Mouse (Mus musculus) liver, adult 2 months (tissue): ENCODE results near the gene H2-Ab1.

ENCODE experiments used
- CTCF ChIP-seq: fragments of 200-500 bp; IDR thresholded peaks from 2 replicates; pipeline ENCODE4 v1.5.1; 2011; ENCODE audit warnings: low read depth, low read length, control low read depth
- POLR2A ChIP-seq: fragments of 200-500 bp; IDR thresholded peaks from 2 replicates; pipeline ENCODE4 v1.6.1; 2011; ENCODE audit warnings: low read length, control low read depth; ENCODE audit not compliant: insufficient read depth; ENCODE audit errors: extremely low read depth

DNA sequence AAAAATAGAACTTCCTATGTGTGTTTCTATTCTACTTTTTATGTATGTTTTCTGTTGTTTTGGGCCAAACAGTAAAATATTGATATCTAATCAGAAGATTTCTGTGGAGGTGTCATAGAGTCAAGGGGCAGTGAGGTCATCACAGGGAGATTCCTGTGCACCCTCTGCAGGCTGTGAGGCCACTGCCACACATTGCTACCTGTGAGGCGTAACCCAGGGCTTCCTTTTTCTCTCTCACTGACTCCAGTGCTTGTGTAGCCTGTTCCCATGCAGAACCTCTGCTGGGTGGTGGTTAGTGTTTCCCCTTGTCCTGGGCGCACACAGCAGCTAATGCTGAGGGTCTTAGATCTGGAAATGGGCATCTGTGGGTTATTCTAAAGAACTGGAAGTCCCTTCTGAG, 48.9 kb downstream of the H2-Ab1 start:
- TF ChIP-seq CTCF (no peak), POLR2A (no peak)
